Mouse (Mus musculus) yolk sac, embryonic 10.5 days (tissue): ENCODE results near the gene Fam186a.
"Not testable (repeated sequence)": the region's sequence is repeated elsewhere in the genome, so short reads cannot be mapped to it uniquely, and the experiment has no call there.

ENCODE experiments used
- DNase-seq: peaks from one replicate; pipeline ENCODE4 v3.0.0-alpha.2; 2017; ENCODE audit warnings: low spot score

Fam186a gene

GRCm38 (mm10) chr15:99966961-99967360 lies at the start of gene Fam186a:
Gene Fam186a, minus strand, starts transcription at chr15:99967061.
- DNase-seq: no peak

GRCm38 (mm10) chr15:100006180-100006579 lies 39.3 kb upstream of the Fam186a start:
- no peak for DNase-seq

- no peak for DNase-seq
Observed at GRCm38 (mm10) chr15:100004677-100005273, 37.9 kb upstream of the Fam186a start.

- no peak for DNase-seq
Observed at GRCm38 (mm10) chr15:99999390-99999789, 32.5 kb upstream of the Fam186a start.

- DNase-seq: no peak
Observed at GRCm38 (mm10) chr15:99997114-99997804, 30.4 kb upstream of the Fam186a start.

- DNase-seq: no peak
Observed at GRCm38 (mm10) chr15:99993100-99993499, 26.2 kb upstream of the Fam186a start.

GRCm38 (mm10) chr15:99979715-99980114 lies 12.9 kb upstream of the Fam186a start:
- DNase-seq: no peak

- DNase-seq: no peak
Observed at GRCm38 (mm10) chr15:99979266-99979665, 12.4 kb upstream of the Fam186a start.

GRCm38 (mm10) chr15:99976121-99976520 lies 9.3 kb upstream of the Fam186a start:
- DNase-seq: not testable (repeated sequence)

GRCm38 (mm10) chr15:99974476-99975220 lies 7.8 kb upstream of the Fam186a start:
- no peak for DNase-seq

- peak; percentile 94 for DNase-seq
Observed at GRCm38 (mm10) chr15:99972989-99973911, 6.4 kb upstream of the Fam186a start.

GRCm38 (mm10) chr15:99972361-99972988 lies 5.6 kb upstream of the Fam186a start:
- peak; percentile 98 for DNase-seq

- no peak for DNase-seq
Observed at GRCm38 (mm10) chr15:99970606-99971005, 3.7 kb upstream of the Fam186a start.

- not testable (repeated sequence) for DNase-seq
Observed at GRCm38 (mm10) chr15:99969765-99970164, 2.9 kb upstream of the Fam186a start, which contains the start of gene Larp4. Gene Larp4, plus strand, starts transcription at chr15:99970065.

GRCm38 (mm10) chr15:99965103-99965775 lies 1.6 kb downstream of the Fam186a start:
- no peak for DNase-seq

GRCm38 (mm10) chr15:99955324-99955723 lies 11.5 kb downstream of the Fam186a start:
- no peak for DNase-seq

GRCm38 (mm10) chr15:99940970-99941630 lies 25.8 kb downstream of the Fam186a start:
- DNase-seq: no peak

- no peak for DNase-seq
Observed at GRCm38 (mm10) chr15:99940426-99940825, 26.4 kb downstream of the Fam186a start.

GRCm38 (mm10) chr15:99937841-99938240 lies 29.0 kb downstream of the Fam186a start:
- peak; percentile 46 for DNase-seq

GRCm38 (mm10) chr15:99936659-99937058 lies 30.2 kb downstream of the Fam186a start:
- DNase-seq: no peak
